Mouse (Mus musculus): ENCODE results near the gene D17Wsu92e. TPM values are rescaled to one million over a fixed set of nuclear protein-coding genes. Genes with fewer than 3 reads are reported as not detected.

Gene D17Wsu92e
- polyA plus RNA-seq, 1 experiment from 2014 or later: 21.6 TPM

DNA sequence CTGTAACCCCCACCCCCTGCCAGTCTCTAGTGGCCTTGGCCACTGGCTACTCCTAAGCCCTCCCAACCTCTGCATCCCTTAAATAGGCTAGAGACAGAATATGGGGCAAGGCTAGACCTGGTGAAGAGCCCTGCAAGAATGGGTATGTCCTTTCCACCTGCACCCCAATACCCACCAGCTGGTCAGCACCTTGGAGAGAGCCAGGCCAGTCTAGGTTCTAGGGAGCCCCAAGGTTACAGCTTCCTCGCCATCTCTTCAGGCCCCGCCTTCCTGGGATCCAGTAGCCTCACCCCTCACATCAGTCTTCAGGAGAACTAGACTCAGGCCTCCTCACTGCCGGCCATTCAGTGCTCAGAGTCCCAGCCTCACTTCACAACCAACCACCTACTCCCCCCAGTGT, 96.1 kb downstream of the D17Wsu92e start:
- no peak overlapping the region for H3K4me3 ChIP-seq (ENCODE audit: low read length)
- no peak overlapping the region for H3K9ac ChIP-seq (ENCODE audit: low read depth, low read length)
- no peaks in the 10 kb centered on the region for H3K9me3 ChIP-seq (ENCODE audit: control insufficient read depth, low read length)
- no peak overlapping the region for H3K27ac ChIP-seq (ENCODE audit: low read depth, low read length)
- 0 out of 2 replicates have a peak, but pooled peaks have one; percentile 34 for ATAC-seq (ENCODE audit: low FRiP score, low TSS enrichment)
- 19% methylated on average over 3 of the region's 3 CpGs for WGBS
- peaks cover 22% of the 10 kb centered on the region for H3K4me1 ChIP-seq (ENCODE audit: control insufficient read depth, insufficient read depth, low read length)
- no peaks in the 10 kb centered on the region for H3K27me3 ChIP-seq (ENCODE audit: control insufficient read depth, insufficient read depth, low read length)
- no peak overlapping the region for H3K4me2 ChIP-seq (replicated peaks; ENCODE audit: low read depth, low read length)
- H3K36me3 ChIP-seq (ENCODE audit: control insufficient read depth, insufficient read depth, low read length): no peaks in the 10 kb centered on the region

DNA sequence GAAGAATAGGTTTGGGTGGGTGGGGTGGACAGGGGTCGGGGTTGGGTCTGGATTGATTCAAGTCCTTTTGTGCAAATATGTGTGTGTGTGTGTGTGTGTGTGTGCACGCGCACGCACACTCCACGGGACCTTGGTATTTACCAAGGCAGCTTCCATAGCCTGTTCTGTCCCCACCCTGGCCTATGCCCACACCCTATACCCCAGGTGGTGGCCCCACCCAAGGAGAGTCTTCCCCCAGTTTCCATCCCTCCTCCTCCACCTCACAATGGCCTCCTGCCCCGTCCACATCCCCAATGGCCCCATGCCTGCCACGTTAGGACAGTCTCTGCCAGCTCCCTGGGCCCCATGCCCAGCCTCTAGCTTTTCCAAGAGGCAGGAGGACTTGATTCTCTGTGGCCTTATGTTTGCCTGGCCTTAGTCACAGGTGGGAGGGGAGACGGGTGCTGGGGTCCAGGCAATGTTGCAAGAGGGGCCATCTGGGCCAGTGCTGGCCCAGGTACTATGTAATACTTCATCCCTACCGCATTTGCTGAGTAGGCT, 99.3 kb downstream of the D17Wsu92e start:
- peaks cover 4% of the 10 kb centered on the region; the same call in 1 of the 2 replicates for H3K27me3 ChIP-seq (ENCODE audit: control insufficient read depth, insufficient read depth, low read length)
- H3K9me3 ChIP-seq (ENCODE audit: control insufficient read depth, low read length): no peaks in the 10 kb centered on the region
- H3K36me3 ChIP-seq (ENCODE audit: control insufficient read depth, insufficient read depth, low read length): no peaks in the 10 kb centered on the region
- H3K4me1 ChIP-seq (ENCODE audit: control insufficient read depth, insufficient read depth, low read length): peaks cover 23% of the 10 kb centered on the region
- WGBS: 81% methylated on average over 9 of the region's 9 CpGs
- no peak overlapping the region for H3K4me2 ChIP-seq (replicated peaks; ENCODE audit: low read depth, low read length)
- no peak overlapping the region for H3K9ac ChIP-seq (ENCODE audit: low read depth, low read length)
- no peak for ATAC-seq (ENCODE audit: low FRiP score, low TSS enrichment)
- no peak overlapping the region for H3K27ac ChIP-seq (ENCODE audit: low read depth, low read length)
- H3K4me3 ChIP-seq (ENCODE audit: low read length): no peak overlapping the region

DNA sequence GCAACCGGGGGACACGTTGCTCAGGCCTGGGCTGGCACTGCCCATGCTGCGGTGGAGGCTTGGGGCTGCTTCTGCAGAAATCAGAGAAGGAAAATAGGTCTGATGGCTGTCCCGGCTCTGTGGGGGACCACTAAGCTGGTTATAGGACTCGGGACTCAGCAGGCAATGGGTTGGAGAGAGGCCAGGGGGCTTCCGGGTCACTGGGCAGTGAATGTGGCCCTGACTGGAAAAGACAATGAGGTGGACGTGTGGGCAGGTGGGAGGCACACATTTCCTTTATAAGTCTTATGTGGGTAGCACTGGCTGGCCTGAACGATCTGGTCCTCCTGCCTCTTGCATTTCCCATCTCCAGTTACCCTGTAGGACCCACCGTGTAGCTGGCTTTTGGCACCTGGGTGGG, 100.1 kb downstream of the D17Wsu92e start:
- no peak for ATAC-seq (ENCODE audit: low FRiP score, low TSS enrichment)
- H3K9ac ChIP-seq (ENCODE audit: low read depth, low read length): no peak overlapping the region
- no peak overlapping the region for H3K4me2 ChIP-seq (replicated peaks; ENCODE audit: low read depth, low read length)
- H3K27ac ChIP-seq (ENCODE audit: low read depth, low read length): no peak overlapping the region
- H3K27me3 ChIP-seq (ENCODE audit: control insufficient read depth, insufficient read depth, low read length): peaks cover 4% of the 10 kb centered on the region; the same call in 1 of the 2 replicates
- WGBS: 64% methylated on average over 9 of the region's 9 CpGs
- H3K9me3 ChIP-seq (ENCODE audit: control insufficient read depth, low read length): no peaks in the 10 kb centered on the region
- H3K4me1 ChIP-seq (ENCODE audit: control insufficient read depth, insufficient read depth, low read length): peaks cover 15% of the 10 kb centered on the region
- H3K4me3 ChIP-seq (ENCODE audit: low read length): no peak overlapping the region
- no peaks in the 10 kb centered on the region for H3K36me3 ChIP-seq (ENCODE audit: control insufficient read depth, insufficient read depth, low read length)

DNA sequence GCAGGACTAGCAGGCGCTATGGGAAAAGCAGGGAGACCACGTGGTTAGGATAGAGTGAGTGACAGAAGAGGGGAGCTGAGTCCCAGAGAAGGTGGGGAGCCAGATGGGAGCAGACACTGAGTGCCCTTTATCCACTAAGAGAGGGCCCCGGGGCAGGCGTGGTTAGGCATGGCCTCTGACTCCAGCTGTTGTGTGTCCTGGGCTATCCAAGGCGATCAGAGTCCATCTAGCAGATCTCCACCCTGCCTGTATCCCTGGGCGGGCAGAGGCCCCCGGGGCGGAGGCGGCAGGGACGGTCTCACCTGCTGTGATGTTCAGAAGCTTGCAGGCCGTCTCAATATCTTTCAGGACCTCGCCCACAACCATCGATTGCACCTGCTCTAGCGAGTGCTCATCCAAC, 100.8 kb downstream of the D17Wsu92e start:
- ATAC-seq (ENCODE audit: low FRiP score, low TSS enrichment): no peak
- no peaks in the 10 kb centered on the region for H3K36me3 ChIP-seq (ENCODE audit: control insufficient read depth, insufficient read depth, low read length)
- H3K9ac ChIP-seq (ENCODE audit: low read depth, low read length): no peak overlapping the region
- H3K9me3 ChIP-seq (ENCODE audit: control insufficient read depth, low read length): no peaks in the 10 kb centered on the region
- H3K4me1 ChIP-seq (ENCODE audit: control insufficient read depth, insufficient read depth, low read length): peaks cover 8% of the 10 kb centered on the region
- WGBS: 73% methylated on average over 14 of the region's 14 CpGs
- H3K4me3 ChIP-seq (ENCODE audit: low read length): no peak overlapping the region
- H3K27ac ChIP-seq (ENCODE audit: low read depth, low read length): no peak overlapping the region
- no peak overlapping the region for H3K4me2 ChIP-seq (replicated peaks; ENCODE audit: low read depth, low read length)
- peaks cover 4% of the 10 kb centered on the region; the same call in 1 of the 2 replicates for H3K27me3 ChIP-seq (ENCODE audit: control insufficient read depth, insufficient read depth, low read length)

DNA sequence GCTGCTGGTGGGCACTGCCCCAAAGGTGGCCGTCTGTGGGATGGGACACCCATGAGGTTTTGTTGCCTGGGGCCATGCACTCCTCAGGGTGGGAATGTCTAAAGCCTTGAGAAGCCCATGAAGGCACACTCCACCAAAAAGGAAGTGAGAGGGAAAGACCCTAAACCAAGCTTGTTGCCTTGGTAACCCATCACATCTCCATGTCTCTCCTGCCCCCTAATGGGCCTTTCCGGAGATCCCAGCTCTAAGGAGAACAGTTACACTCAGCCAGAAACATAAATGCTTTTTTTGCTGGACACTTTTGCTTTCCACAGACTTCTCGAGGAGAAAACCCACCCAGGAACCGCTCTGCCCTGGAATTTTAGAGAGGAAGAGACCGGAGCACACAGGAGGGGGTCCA, 102.2 kb downstream of the D17Wsu92e start:
- Histone ChIP-seq H3K9ac (ENCODE audit: low read depth, low read length) (no peak overlapping the region), H3K27ac (ENCODE audit: low read depth, low read length) (no peak overlapping the region), H3K4me2 (replicated peaks; ENCODE audit: low read depth, low read length) (no peak overlapping the region), H3K27me3 (ENCODE audit: control insufficient read depth, insufficient read depth, low read length) (peaks cover 4% of the 10 kb centered on the region; the same call in 1 of the 2 replicates), H3K9me3 (ENCODE audit: control insufficient read depth, low read length) (no peaks in the 10 kb centered on the region), H3K4me3 (ENCODE audit: low read length) (no peak overlapping the region), H3K36me3 (ENCODE audit: control insufficient read depth, insufficient read depth, low read length) (no peaks in the 10 kb centered on the region), H3K4me1 (ENCODE audit: control insufficient read depth, insufficient read depth, low read length) (0 out of 2 replicates have a peak, but pooled peaks cover 5% of the 10 kb centered on the region)
- 51% methylated on average over 5 of the region's 5 CpGs for WGBS
- no peak for ATAC-seq (ENCODE audit: low FRiP score, low TSS enrichment)

DNA sequence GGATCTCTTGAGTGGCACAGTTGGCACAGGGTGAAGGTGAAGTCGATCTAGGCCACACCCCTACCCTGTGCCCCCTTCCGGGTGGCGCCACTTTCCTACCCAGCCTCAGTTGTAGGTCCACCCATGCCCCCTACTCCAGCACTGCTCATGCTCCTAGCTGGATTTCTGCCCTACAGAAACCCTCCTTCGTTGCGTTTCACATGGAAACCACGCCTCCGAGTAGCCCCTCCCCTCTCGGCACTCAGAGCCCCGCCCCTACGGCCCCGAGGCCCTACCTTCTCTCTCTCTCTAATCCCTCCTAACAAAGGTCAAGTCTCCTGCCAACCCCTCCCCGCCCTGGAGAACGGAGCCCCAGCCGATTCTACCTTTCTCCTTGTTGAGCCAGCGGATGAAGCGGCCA, 103.6 kb downstream of the D17Wsu92e start:
- H3K27ac ChIP-seq (ENCODE audit: low read depth, low read length): no peak overlapping the region
- peaks cover 4% of the 10 kb centered on the region; the same call in 1 of the 2 replicates for H3K27me3 ChIP-seq (ENCODE audit: control insufficient read depth, insufficient read depth, low read length)
- peak overlapping the region; percentile 45 for H3K4me2 ChIP-seq (replicated peaks; ENCODE audit: low read depth, low read length)
- peak overlapping the region; percentile 29 for H3K4me3 ChIP-seq (ENCODE audit: low read length)
- 0 out of 2 replicates have a peak, but pooled peaks cover 5% of the 10 kb centered on the region for H3K4me1 ChIP-seq (ENCODE audit: control insufficient read depth, insufficient read depth, low read length)
- H3K9me3 ChIP-seq (ENCODE audit: control insufficient read depth, low read length): no peaks in the 10 kb centered on the region
- H3K9ac ChIP-seq (ENCODE audit: low read depth, low read length): peak overlapping the region; percentile 35; the same call in 1 of the 2 replicates
- 7% methylated on average over 16 of the region's 16 CpGs for WGBS
- ATAC-seq (ENCODE audit: low FRiP score, low TSS enrichment): peak; percentile 48; the same call in 1 of the 2 replicates
- H3K36me3 ChIP-seq (ENCODE audit: control insufficient read depth, insufficient read depth, low read length): no peaks in the 10 kb centered on the region

DNA sequence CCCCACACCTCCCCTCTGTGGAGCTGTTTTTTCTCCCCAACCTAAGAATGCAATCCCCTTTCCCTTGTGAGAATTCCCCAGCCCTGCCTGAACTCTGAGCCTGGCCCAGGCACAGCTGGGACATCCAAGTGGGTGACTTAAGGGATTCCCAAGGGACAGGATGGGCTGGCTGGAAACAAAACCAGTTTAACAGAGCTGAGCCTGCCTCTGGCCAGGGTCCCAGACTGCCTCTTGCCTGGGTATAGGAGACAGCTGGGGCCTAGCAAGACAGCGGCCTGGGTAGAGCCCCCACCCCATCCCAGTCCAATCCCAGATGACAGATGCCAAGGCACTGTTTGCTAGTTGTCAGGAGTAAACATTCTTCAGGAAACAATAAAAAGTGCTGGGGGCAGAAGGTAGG, 107.6 kb downstream of the D17Wsu92e start:
- Histone ChIP-seq H3K9me3 (ENCODE audit: control insufficient read depth, low read length) (no peaks in the 10 kb centered on the region), H3K27me3 (ENCODE audit: control insufficient read depth, insufficient read depth, low read length) (peaks cover 4% of the 10 kb centered on the region; the same call in 1 of the 2 replicates), H3K4me3 (ENCODE audit: low read length) (no peak overlapping the region), H3K9ac (ENCODE audit: low read depth, low read length) (no peak overlapping the region), H3K36me3 (ENCODE audit: control insufficient read depth, insufficient read depth, low read length) (no peaks in the 10 kb centered on the region), H3K27ac (ENCODE audit: low read depth, low read length) (no peak overlapping the region), H3K4me2 (replicated peaks; ENCODE audit: low read depth, low read length) (no peak overlapping the region), H3K4me1 (ENCODE audit: control insufficient read depth, insufficient read depth, low read length) (peaks cover 14% of the 10 kb centered on the region; the same call in 1 of the 2 replicates)
- ATAC-seq (ENCODE audit: low FRiP score, low TSS enrichment): no peak
- 82% methylated on average over 1 of the region's 1 CpGs for WGBS

DNA sequence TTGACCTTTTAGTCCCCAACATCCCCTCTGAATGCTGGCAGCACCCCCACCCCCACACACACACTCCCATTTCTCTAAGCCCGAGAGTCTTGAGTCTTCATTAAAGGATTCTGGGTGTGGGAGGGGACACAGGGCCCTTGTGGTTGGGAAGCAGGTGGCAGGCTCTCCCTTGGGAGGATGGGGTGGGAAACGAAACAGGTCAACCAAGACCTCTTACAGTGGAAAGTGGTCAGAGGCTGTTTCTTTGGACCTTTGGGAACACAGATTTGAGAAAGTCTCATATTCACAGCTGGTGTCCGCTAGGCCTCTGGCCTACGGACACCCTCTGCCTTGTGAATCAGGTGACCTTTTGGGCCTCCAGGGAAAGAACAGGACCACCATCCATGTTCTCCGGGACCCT, 110.8 kb downstream of the D17Wsu92e start:
- Histone ChIP-seq H3K36me3 (ENCODE audit: control insufficient read depth, insufficient read depth, low read length) (no peaks in the 10 kb centered on the region), H3K4me2 (replicated peaks; ENCODE audit: low read depth, low read length) (no peak overlapping the region), H3K9me3 (ENCODE audit: control insufficient read depth, low read length) (no peaks in the 10 kb centered on the region), H3K4me1 (ENCODE audit: control insufficient read depth, insufficient read depth, low read length) (peaks cover 9% of the 10 kb centered on the region; the same call in 1 of the 2 replicates), H3K27ac (ENCODE audit: low read depth, low read length) (no peak overlapping the region), H3K27me3 (ENCODE audit: control insufficient read depth, insufficient read depth, low read length) (no peaks in the 10 kb centered on the region; the same call in none of the 2 replicates), H3K9ac (ENCODE audit: low read depth, low read length) (no peak overlapping the region), H3K4me3 (ENCODE audit: low read length) (no peak overlapping the region)
- no peak for ATAC-seq (ENCODE audit: low FRiP score, low TSS enrichment)
- WGBS: 74% methylated on average over 5 of the region's 5 CpGs

DNA sequence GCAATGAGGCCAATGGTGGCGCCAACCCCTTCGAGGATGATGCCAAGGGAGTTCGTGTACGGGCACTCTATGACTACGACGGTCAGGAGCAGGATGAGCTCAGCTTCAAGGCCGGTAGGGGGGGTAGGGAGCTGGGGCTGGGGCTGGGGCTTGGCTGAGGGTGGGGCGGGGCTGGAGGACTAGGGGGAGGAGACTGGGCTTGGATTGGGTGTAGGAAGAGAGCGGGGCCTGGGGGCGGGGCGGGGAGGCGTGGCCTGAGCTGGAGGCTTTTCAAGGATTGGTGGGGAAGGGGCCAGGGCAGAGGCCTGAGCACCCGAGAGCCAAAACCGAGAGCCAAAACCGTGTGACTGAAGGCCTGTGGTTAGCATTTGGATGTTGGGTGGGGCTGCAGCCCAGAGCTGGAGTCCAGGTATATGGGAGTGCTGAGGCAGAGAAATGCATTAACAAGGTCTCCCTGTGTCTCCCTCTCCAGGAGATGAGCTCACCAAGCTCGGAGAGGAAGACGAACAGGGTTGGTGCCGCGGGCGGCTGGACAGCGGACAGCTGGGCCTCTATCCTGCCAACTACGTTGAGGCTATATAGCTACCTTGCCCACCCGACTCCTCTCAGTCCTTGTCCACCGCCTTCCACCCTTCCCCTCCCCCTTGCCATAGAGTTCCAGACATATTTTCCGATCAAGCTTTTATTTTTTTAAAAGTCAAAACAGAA, 112.3 kb downstream of the D17Wsu92e start:
- 8% methylated on average over 24 of the region's 25 CpGs for WGBS
- Histone ChIP-seq H3K27me3 (ENCODE audit: control insufficient read depth, insufficient read depth, low read length) (no peaks in the 10 kb centered on the region; the same call in none of the 2 replicates), H3K4me3 (ENCODE audit: low read length) (peak overlapping the region; percentile 25; the same call in 1 of the 2 replicates), H3K36me3 (ENCODE audit: control insufficient read depth, insufficient read depth, low read length) (no peaks in the 10 kb centered on the region), H3K9ac (ENCODE audit: low read depth, low read length) (peak overlapping the region; percentile 32; the same call in 1 of the 2 replicates), H3K27ac (ENCODE audit: low read depth, low read length) (no peak overlapping the region), H3K4me1 (ENCODE audit: control insufficient read depth, insufficient read depth, low read length) (peaks cover 9% of the 10 kb centered on the region; the same call in 1 of the 2 replicates), H3K9me3 (ENCODE audit: control insufficient read depth, low read length) (no peaks in the 10 kb centered on the region), H3K4me2 (replicated peaks; ENCODE audit: low read depth, low read length) (peak overlapping the region; percentile 59)
- peak; percentile 94 for ATAC-seq (ENCODE audit: low FRiP score, low TSS enrichment)

Data from kidney, embryonic 14.5 days (tissue).